9 mouse cellular contexts compared by ENCODE assay signal in genomic region chr14:103679395-103680217, GRCm38 (mm10). TPM values are rescaled to one million over a fixed set of nuclear protein-coding genes. Genes with fewer than 3 reads are reported as not detected.
A peak's percentile ranks its signal among the peaks of the same experiment; 100 is the strongest.
DNase-seq lines count a peak whose midpoint lies in the region; ATAC-seq and TF ChIP-seq lines count a peak whose summit lies in the region.
"Had no signal": no experiment of that assay in that cellular context is flagged by ENCODE, and none has a peak within 500 bp of the region (broad histone marks: within the 10 kb centered on the region; RNA-seq: fewer than 3 reads in every experiment).

No protein-coding gene starts in this region.

- H3K27ac ChIP-seq in kidney, postnatal 0 days = no peak overlapping the region
- H3K27ac ChIP-seq in forebrain, embryonic 14.5 days (ENCODE audit: low read depth, low read length) = peak overlapping the region; percentile 78
- H3K27ac ChIP-seq in midbrain, embryonic 16.5 days (ENCODE audit: low read length) = peak overlapping the region; percentile 76
- H3K27ac ChIP-seq: liver, embryonic 15.5 days had no signal

- H3K36me3 ChIP-seq in kidney, postnatal 0 days (ENCODE audit: insufficient read depth, low read length) = no peaks in the 10 kb centered on the region
- H3K36me3 ChIP-seq in forebrain, embryonic 14.5 days (ENCODE audit: control insufficient read depth, insufficient read depth, low read length) = no peaks in the 10 kb centered on the region
- no peaks in the 10 kb centered on the region for H3K36me3 ChIP-seq in midbrain, embryonic 16.5 days (ENCODE audit: control insufficient read depth, insufficient read depth, low read length)
- H3K36me3 ChIP-seq: liver, embryonic 15.5 days had no signal

- TF ChIP-seq CTCF in kidney, postnatal 0 days (IDR thresholded peaks at IDR 0.05; ENCODE audit: low read depth) = no peak

- no peak overlapping the region; the same call in 1 of the 2 replicates for H3K4me3 ChIP-seq in kidney, postnatal 0 days (replicated peaks; ENCODE audit: low read depth, low read length)
- no peak overlapping the region for H3K4me3 ChIP-seq in forebrain, embryonic 14.5 days (ENCODE audit: low read depth, low read length)
- H3K4me3 ChIP-seq in midbrain, embryonic 16.5 days (ENCODE audit: low read depth, low read length) = no peak overlapping the region
- H3K4me3 ChIP-seq: liver, embryonic 15.5 days had no signal

- DNase-seq in kidney, postnatal 0 days (ENCODE audit: low spot score) = peak; percentile 27
- DNase-seq in kidney, adult 11 months = no peak
- peak; percentile 35 to 52 for DNase-seq in cerebellum, postnatal 25 days
- peak; percentile 52 for DNase-seq in forebrain, embryonic 14.5 days (ENCODE audit: low spot score)
- no peak for DNase-seq in gastrocnemius, postnatal 10 days
- DNase-seq in T-cell, adult 2 months (ENCODE audit: low spot score) = no peak
- DNase-seq in thymus, postnatal 0 days (ENCODE audit: low spot score) = no peak

- H3K27me3 ChIP-seq in kidney, postnatal 0 days (ENCODE audit: insufficient read depth, low read length) = no peaks in the 10 kb centered on the region
- H3K27me3 ChIP-seq in forebrain, embryonic 14.5 days (replicated peaks; ENCODE audit: control insufficient read depth, insufficient read depth, low read length) = no peaks in the 10 kb centered on the region
- no peaks in the 10 kb centered on the region for H3K27me3 ChIP-seq in midbrain, embryonic 16.5 days (ENCODE audit: control insufficient read depth, insufficient read depth, low read depth, low read length)
- H3K27me3 ChIP-seq: liver, embryonic 15.5 days had no signal

- no peak overlapping the region for H3K9ac ChIP-seq in kidney, postnatal 0 days (ENCODE audit: low read depth, low read length)
- H3K9ac ChIP-seq in forebrain, embryonic 14.5 days (ENCODE audit: low read length) = peak overlapping the region; percentile 51
- 0 out of 2 replicates have a peak overlapping the region, but pooled peaks have one; percentile 38 for H3K9ac ChIP-seq in midbrain, embryonic 16.5 days (ENCODE audit: low read depth, low read length)
- H3K9ac ChIP-seq: liver, embryonic 15.5 days had no signal

- WGBS in kidney, postnatal 0 days = 39% methylated on average over 18 of the region's 18 CpGs
- 32% methylated on average over 18 of the region's 18 CpGs for whole genome bisulfite sequencing in forebrain, embryonic 14.5 days
- WGBS in midbrain, embryonic 16.5 days = 12% methylated on average over 18 of the region's 18 CpGs

- peak overlapping the region; percentile 41 for H3K4me2 ChIP-seq in kidney, postnatal 0 days (ENCODE audit: low read length)
- H3K4me2 ChIP-seq in forebrain, embryonic 14.5 days (ENCODE audit: low read length) = peak overlapping the region; percentile 28; the same call in 1 of the 2 replicates
- peak overlapping the region; percentile 41 for H3K4me2 ChIP-seq in midbrain, embryonic 16.5 days (ENCODE audit: low read length)
- H3K4me2 ChIP-seq: liver, embryonic 15.5 days had no signal

- no peaks in the 10 kb centered on the region for H3K9me3 ChIP-seq in kidney, postnatal 0 days (replicated peaks; ENCODE audit: low read length)
- no peaks in the 10 kb centered on the region for H3K9me3 ChIP-seq in forebrain, embryonic 14.5 days (replicated peaks; ENCODE audit: control insufficient read depth, low read length)
- no peaks in the 10 kb centered on the region for H3K9me3 ChIP-seq in midbrain, embryonic 16.5 days (replicated peaks; ENCODE audit: control insufficient read depth, low read length, poor library complexity, severe bottlenecking)
- H3K9me3 ChIP-seq: liver, embryonic 15.5 days had no signal

- H3K4me1 ChIP-seq in kidney, postnatal 0 days (replicated peaks; ENCODE audit: insufficient read depth, low read length) = no peaks in the 10 kb centered on the region
- H3K4me1 ChIP-seq in forebrain, embryonic 14.5 days (ENCODE audit: control insufficient read depth, insufficient read depth, low read length) = peaks cover 42% of the 10 kb centered on the region
- peaks cover 49% of the 10 kb centered on the region for H3K4me1 ChIP-seq in midbrain, embryonic 16.5 days (ENCODE audit: control insufficient read depth, insufficient read depth, low read length)
- H3K4me1 ChIP-seq: liver, embryonic 15.5 days had no signal

- ATAC-seq in kidney, postnatal 0 days (replicated peaks; ENCODE audit: low FRiP score, low read depth) = no peak
- ATAC-seq in forebrain, embryonic 14.5 days = peak; percentile 54
- ATAC-seq in midbrain, embryonic 16.5 days = peak; percentile 62

RNA-seq across cellular contexts. Expression of gene Slain1, which starts 29.6 kb away (rescaled TPM):
- 2.9 and 3.4 TPM in 2 replicates for polyA plus RNA-seq in kidney, postnatal 0 days (2015; fragmentation: Nextera tagmentation; extraction: Ambion mirVana)
- 23.5 and 27.1 TPM in 2 replicates for polyA plus RNA-seq in forebrain, embryonic 14.5 days (2014; fragmentation: Nextera tagmentation; extraction: Ambion mirVana)
- polyA plus RNA-seq in midbrain, embryonic 16.5 days (2015; fragmentation: Nextera tagmentation; extraction: Ambion mirVana) = 13.0 and 15.4 TPM in 2 replicates
- total RNA-seq in gastrocnemius, postnatal 10 days (2021) = under 1 TPM; 0.19 to 0.29 TPM
- 12.5 and 15.6 TPM in 2 replicates for polyA plus RNA-seq in thymus, postnatal 0 days (2015; fragmentation: Nextera tagmentation; extraction: Ambion mirVana)

Comparison
In these comparisons a context has a peak if more than half of its experiments do, and no peak if none do; other contexts are left out.
1. DNase-seq: peak in kidney, postnatal 0 days (single experiment), cerebellum, postnatal 25 days (2 of 2) and forebrain, embryonic 14.5 days (single experiment); none in kidney, adult 11 months (single experiment), gastrocnemius, postnatal 10 days (single experiment), T-cell, adult 2 months (single experiment) and thymus, postnatal 0 days (single experiment).
2. Peak in every context shown above with its lines, with median percentiles within 50 percentile points of each other: H3K4me2 ChIP-seq.